Mouse (Mus musculus): ENCODE measurements around the gene Nek7. TPM values are rescaled to one million over a fixed set of nuclear protein-coding genes. Genes with fewer than 3 reads are reported as not detected.

Gene Nek7
- total RNA-seq (2014; rRNA removed) (19.7 and 25.7 TPM in 2 replicates), polyA plus RNA-seq (2015; fragmentation: Nextera tagmentation; extraction: Ambion mirVana) (22.4 and 24.0 TPM in 2 replicates)

- Histone ChIP-seq H3K27ac (ENCODE audit: low read depth, low read length) (peak within 1 kb of the TSS; percentile 84), H3K9me3 (ENCODE audit: low read length) (no peaks in the 10 kb centered on the region), H3K9ac (replicated peaks; ENCODE audit: low read length, poor library complexity, severe bottlenecking) (peak within 1 kb of the TSS; percentile 65), H3K4me3 (ENCODE audit: low read depth, low read length) (peak within 1 kb of the TSS; percentile 92), H3K4me2 (ENCODE audit: low read depth, low read length, poor library complexity, severe bottlenecking) (peak within 1 kb of the TSS; percentile 88), H3K36me3 (ENCODE audit: insufficient read depth, low read length) (no peaks in the 10 kb centered on the region), H3K27me3 (ENCODE audit: insufficient read depth, low read length) (no peaks in the 10 kb centered on the region), H3K4me1 (ENCODE audit: insufficient read depth, low read length) (no peaks in the 10 kb centered on the region)
- ATAC-seq (ENCODE audit: low FRiP score) = no peak
- TF ChIP-seq CTCF (IDR thresholded peaks at IDR 0.05) = peak; percentile 78
- WGBS = 6% methylated on average over 11 of the region's 11 CpGs
- peak; percentile 61 for DNase-seq (ENCODE audit: low spot score)
Measured at GRCm38 (mm10) chr1:138619996-138620461, at the start of gene Nek7. TSS of gene Nek7 (minus strand) at chr1:138620141.

DNA sequence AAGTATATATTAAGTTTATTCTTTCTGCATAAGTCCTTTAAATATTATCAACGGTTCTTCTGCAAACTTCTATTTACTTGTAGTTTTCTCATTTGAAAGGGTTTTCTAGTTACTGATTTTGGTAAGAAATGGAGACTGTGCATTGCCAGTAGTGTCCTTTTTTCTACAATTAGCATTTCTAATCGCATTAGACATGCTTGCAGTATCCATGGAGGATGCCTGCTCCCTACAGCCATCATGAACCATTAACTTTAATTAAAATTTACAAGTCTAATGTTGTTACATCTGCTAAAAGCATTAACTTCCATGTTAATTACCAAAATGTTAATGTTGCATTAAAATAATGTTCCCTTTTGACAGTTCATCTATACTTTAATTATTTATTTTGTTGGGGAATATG lies 42.4 kb upstream of the Nek7 start:
- no peak for ATAC-seq (ENCODE audit: low FRiP score)
- 47% methylated on average over 2 of the region's 2 CpGs for WGBS
- DNase-seq (ENCODE audit: low spot score) = peak; percentile 15

GRCm38 (mm10) chr1:138654212-138654611 lies 34.3 kb upstream of the Nek7 start:
- Histone ChIP-seq H3K4me1 (ENCODE audit: insufficient read depth, low read length) (no peaks in the 10 kb centered on the region), H3K27me3 (ENCODE audit: insufficient read depth, low read length) (no peaks in the 10 kb centered on the region), H3K9ac (replicated peaks; ENCODE audit: low read length, poor library complexity, severe bottlenecking) (no peak overlapping the region), H3K4me2 (ENCODE audit: low read depth, low read length, poor library complexity, severe bottlenecking) (no peak overlapping the region), H3K27ac (ENCODE audit: low read depth, low read length) (no peak overlapping the region), H3K36me3 (ENCODE audit: insufficient read depth, low read length) (no peaks in the 10 kb centered on the region), H3K4me3 (ENCODE audit: low read depth, low read length) (no peak overlapping the region), H3K9me3 (ENCODE audit: low read length) (no peaks in the 10 kb centered on the region)
- no peak for DNase-seq (ENCODE audit: low spot score)
- ATAC-seq (ENCODE audit: low FRiP score) = no peak
- TF ChIP-seq CTCF (IDR thresholded peaks at IDR 0.05) = no peak

More for the DNA sequence above, 42.4 kb upstream of the Nek7 start:
- Histone ChIP-seq H3K27me3 (ENCODE audit: insufficient read depth, low read length) (no peaks in the 10 kb centered on the region), H3K9ac (replicated peaks; ENCODE audit: low read length, poor library complexity, severe bottlenecking) (no peak overlapping the region), H3K4me1 (ENCODE audit: insufficient read depth, low read length) (no peaks in the 10 kb centered on the region), H3K4me3 (ENCODE audit: low read depth, low read length) (no peak overlapping the region), H3K4me2 (ENCODE audit: low read depth, low read length, poor library complexity, severe bottlenecking) (no peak overlapping the region), H3K27ac (ENCODE audit: low read depth, low read length) (no peak overlapping the region), H3K36me3 (ENCODE audit: insufficient read depth, low read length) (no peaks in the 10 kb centered on the region), H3K9me3 (ENCODE audit: low read length) (no peaks in the 10 kb centered on the region)
- TF ChIP-seq CTCF (IDR thresholded peaks at IDR 0.05) = no peak

GRCm38 (mm10) chr1:138644991-138645390 lies 25.1 kb upstream of the Nek7 start:
- Histone ChIP-seq H3K4me1 (ENCODE audit: insufficient read depth, low read length) (no peaks in the 10 kb centered on the region), H3K27me3 (ENCODE audit: insufficient read depth, low read length) (no peaks in the 10 kb centered on the region), H3K9me3 (ENCODE audit: low read length) (no peaks in the 10 kb centered on the region), H3K9ac (replicated peaks; ENCODE audit: low read length, poor library complexity, severe bottlenecking) (no peak overlapping the region), H3K27ac (ENCODE audit: low read depth, low read length) (no peak overlapping the region), H3K4me2 (ENCODE audit: low read depth, low read length, poor library complexity, severe bottlenecking) (no peak overlapping the region), H3K36me3 (ENCODE audit: insufficient read depth, low read length) (no peaks in the 10 kb centered on the region), H3K4me3 (ENCODE audit: low read depth, low read length) (no peak overlapping the region)
- ATAC-seq (ENCODE audit: low FRiP score) (no peak), DNase-seq (ENCODE audit: low spot score) (peak; percentile 52)
- no peak for TF ChIP-seq CTCF (IDR thresholded peaks at IDR 0.05)
- 57% methylated on average over 3 of the region's 3 CpGs for WGBS

DNA sequence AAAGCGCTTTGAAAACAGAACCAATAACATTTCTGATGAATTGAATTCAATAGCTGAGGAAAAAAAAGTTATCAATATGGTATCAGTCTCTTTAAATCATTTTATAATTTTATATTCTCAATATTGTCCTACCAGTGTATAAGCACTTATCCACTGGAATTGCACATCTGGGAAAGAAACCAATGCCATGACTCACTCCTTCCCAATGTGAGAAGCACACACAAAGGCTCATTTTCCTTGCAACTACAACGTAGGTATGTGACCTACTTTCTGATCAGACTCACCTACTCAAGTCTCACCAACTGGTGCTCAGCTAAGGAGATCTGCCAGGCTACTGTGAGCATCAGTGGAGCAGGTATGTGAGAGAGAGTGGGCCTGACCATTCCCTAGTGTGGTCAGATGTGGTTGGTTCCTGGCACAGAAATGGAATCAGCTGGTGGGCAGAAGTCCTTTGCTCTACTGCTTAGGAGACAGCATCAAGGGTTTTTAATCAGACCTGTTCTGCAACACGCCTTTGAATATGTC lies 23.4 kb upstream of the Nek7 start:
- DNase-seq (ENCODE audit: low spot score) (no peak), ATAC-seq (ENCODE audit: low FRiP score) (no peak)
- no peaks in the 10 kb centered on the region for H3K9me3 ChIP-seq (ENCODE audit: low read length)
- H3K27ac ChIP-seq (ENCODE audit: low read depth, low read length) = no peak overlapping the region
- H3K4me1 ChIP-seq (ENCODE audit: insufficient read depth, low read length) = no peaks in the 10 kb centered on the region
- no peaks in the 10 kb centered on the region for H3K36me3 ChIP-seq (ENCODE audit: insufficient read depth, low read length)
- no peak overlapping the region for H3K4me3 ChIP-seq (ENCODE audit: low read depth, low read length)
- no peak overlapping the region for H3K9ac ChIP-seq (replicated peaks; ENCODE audit: low read length, poor library complexity, severe bottlenecking)
- no peaks in the 10 kb centered on the region for H3K27me3 ChIP-seq (ENCODE audit: insufficient read depth, low read length)
- H3K4me2 ChIP-seq (ENCODE audit: low read depth, low read length, poor library complexity, severe bottlenecking) = no peak overlapping the region
- TF ChIP-seq CTCF (IDR thresholded peaks at IDR 0.05) = no peak
- WGBS = 87% methylated on average over 3 of the region's 3 CpGs

- H3K36me3 ChIP-seq (ENCODE audit: insufficient read depth, low read length) = no peaks in the 10 kb centered on the region
- H3K4me3 ChIP-seq (ENCODE audit: low read depth, low read length) = no peak overlapping the region
- DNase-seq (ENCODE audit: low spot score) (no peak), ATAC-seq (ENCODE audit: low FRiP score) (no peak)
- H3K27me3 ChIP-seq (ENCODE audit: insufficient read depth, low read length) = no peaks in the 10 kb centered on the region
- no peak overlapping the region for H3K27ac ChIP-seq (ENCODE audit: low read depth, low read length)
- no peak overlapping the region for H3K9ac ChIP-seq (replicated peaks; ENCODE audit: low read length, poor library complexity, severe bottlenecking)
- 82% methylated on average over 4 of the region's 4 CpGs for WGBS
- no peak for TF ChIP-seq CTCF (IDR thresholded peaks at IDR 0.05)
- H3K9me3 ChIP-seq (ENCODE audit: low read length) = no peaks in the 10 kb centered on the region
- no peaks in the 10 kb centered on the region for H3K4me1 ChIP-seq (ENCODE audit: insufficient read depth, low read length)
- no peak overlapping the region for H3K4me2 ChIP-seq (ENCODE audit: low read depth, low read length, poor library complexity, severe bottlenecking)
Measured at GRCm38 (mm10) chr1:138640934-138641461, 21.1 kb upstream of the Nek7 start.

Measured in midbrain, postnatal 0 days (tissue).